Mouse (Mus musculus): Measurements from ENCODE around the gene Ust. TPM values are rescaled to one million over a fixed set of nuclear protein-coding genes. Genes with fewer than 3 reads are reported as not detected.
A peak's percentile ranks its signal among the peaks of the same experiment; 100 is the strongest.

Ust gene
- polyA plus RNA-seq, 1 experiment, result 6.9 TPM

GRCm38 (mm10) chr10:8228375-8228743 lies 290.3 kb downstream of the Ust start:
- H3K27me3 ChIP-seq (ENCODE audit: control insufficient read depth, insufficient read depth, insufficient read length), result no peaks in the 10 kb centered on the region
- TF ChIP-seq MAX (IDR thresholded peaks at IDR 0.05) (no peak), CTCF (IDR thresholded peaks at IDR 0.05; ENCODE audit: control insufficient read depth, insufficient read depth, insufficient read length) (no peak), USF1 (IDR thresholded peaks at IDR 0.05; ENCODE audit: low read depth) (no peak), CEBPB (IDR thresholded peaks at IDR 0.05; ENCODE audit: low read depth) (no peak), FOSL1 (IDR thresholded peaks at IDR 0.05; ENCODE audit: insufficient read depth, low read length, poor library complexity, severe bottlenecking) (no peak), MYOD1 (IDR thresholded peaks at IDR 0.05; ENCODE audit: control insufficient read depth, insufficient read length, low read depth) (no peak), MYOG (IDR thresholded peaks at IDR 0.05; ENCODE audit: control insufficient read depth, extremely low read depth, insufficient read length) (no peak)
- H3K79me3 ChIP-seq (ENCODE audit: low read depth), result no peaks in the 10 kb centered on the region
- no peaks in the 10 kb centered on the region for H3K79me2 ChIP-seq (ENCODE audit: control insufficient read depth, insufficient read depth)
- H3ac ChIP-seq (ENCODE audit: control insufficient read depth, insufficient read length, low read depth), result no peak overlapping the region
- H3K4me3 ChIP-seq (ENCODE audit: insufficient read depth, poor library complexity, severe bottlenecking), result no peak overlapping the region
- no peaks in the 10 kb centered on the region for H3K36me3 ChIP-seq (ENCODE audit: control insufficient read depth, insufficient read depth)

- Histone ChIP-seq H3K79me2 (ENCODE audit: control insufficient read depth, insufficient read depth) (no peaks in the 10 kb centered on the region), H3K4me3 (ENCODE audit: insufficient read depth, poor library complexity, severe bottlenecking) (no peak overlapping the region), H3K79me3 (ENCODE audit: low read depth) (no peaks in the 10 kb centered on the region), H3K36me3 (ENCODE audit: control insufficient read depth, insufficient read depth) (no peaks in the 10 kb centered on the region), H3ac (ENCODE audit: control insufficient read depth, insufficient read length, low read depth) (no peak overlapping the region), H3K27me3 (ENCODE audit: control insufficient read depth, insufficient read depth, insufficient read length) (no peaks in the 10 kb centered on the region)
- TF ChIP-seq CEBPB (IDR thresholded peaks at IDR 0.05; ENCODE audit: low read depth) (no peak), FOSL1 (IDR thresholded peaks at IDR 0.05; ENCODE audit: insufficient read depth, low read length, poor library complexity, severe bottlenecking) (no peak), USF1 (IDR thresholded peaks at IDR 0.05; ENCODE audit: low read depth) (no peak), MYOD1 (IDR thresholded peaks at IDR 0.05; ENCODE audit: control insufficient read depth, insufficient read length, low read depth) (no peak), CTCF (IDR thresholded peaks at IDR 0.05; ENCODE audit: control insufficient read depth, insufficient read depth, insufficient read length) (no peak), MYOG (IDR thresholded peaks at IDR 0.05; ENCODE audit: control insufficient read depth, extremely low read depth, insufficient read length) (no peak), MAX (IDR thresholded peaks at IDR 0.05) (no peak)
These were observed 290.8 kb downstream of the Ust start for GRCm38 (mm10) chr10:8227705-8228374.

- no peak overlapping the region for H3ac ChIP-seq (ENCODE audit: control insufficient read depth, insufficient read length, low read depth)
- H3K36me3 ChIP-seq (ENCODE audit: control insufficient read depth, insufficient read depth), result no peaks in the 10 kb centered on the region
- no peaks in the 10 kb centered on the region for H3K27me3 ChIP-seq (ENCODE audit: control insufficient read depth, insufficient read depth, insufficient read length)
- no peaks in the 10 kb centered on the region for H3K79me2 ChIP-seq (ENCODE audit: control insufficient read depth, insufficient read depth)
- no peaks in the 10 kb centered on the region for H3K79me3 ChIP-seq (ENCODE audit: low read depth)
- no peak for TF ChIP-seq MAX (IDR thresholded peaks at IDR 0.05)
- TF ChIP-seq CTCF (IDR thresholded peaks at IDR 0.05; ENCODE audit: control insufficient read depth, insufficient read depth, insufficient read length), result no peak
- no peak for TF ChIP-seq MYOG (IDR thresholded peaks at IDR 0.05; ENCODE audit: control insufficient read depth, extremely low read depth, insufficient read length)
- TF ChIP-seq CEBPB (IDR thresholded peaks at IDR 0.05; ENCODE audit: low read depth), result no peak
- TF ChIP-seq MYOD1 (IDR thresholded peaks at IDR 0.05; ENCODE audit: control insufficient read depth, insufficient read length, low read depth), result no peak
- TF ChIP-seq FOSL1 (IDR thresholded peaks at IDR 0.05; ENCODE audit: insufficient read depth, low read length, poor library complexity, severe bottlenecking), result no peak
- no peak for TF ChIP-seq USF1 (IDR thresholded peaks at IDR 0.05; ENCODE audit: low read depth)
- no peak overlapping the region for H3K4me3 ChIP-seq (ENCODE audit: insufficient read depth, poor library complexity, severe bottlenecking)
These were observed 292.0 kb downstream of the Ust start for GRCm38 (mm10) chr10:8226650-8227049.

GRCm38 (mm10) chr10:8224641-8225040 lies 294.0 kb downstream of the Ust start:
- no peak for TF ChIP-seq FOSL1 (IDR thresholded peaks at IDR 0.05; ENCODE audit: insufficient read depth, low read length, poor library complexity, severe bottlenecking)
- TF ChIP-seq USF1 (IDR thresholded peaks at IDR 0.05; ENCODE audit: low read depth), result no peak
- TF ChIP-seq MYOG (IDR thresholded peaks at IDR 0.05; ENCODE audit: control insufficient read depth, extremely low read depth, insufficient read length), result no peak
- TF ChIP-seq MAX (IDR thresholded peaks at IDR 0.05), result no peak
- no peak for TF ChIP-seq CEBPB (IDR thresholded peaks at IDR 0.05; ENCODE audit: low read depth)
- TF ChIP-seq CTCF (IDR thresholded peaks at IDR 0.05; ENCODE audit: control insufficient read depth, insufficient read depth, insufficient read length), result no peak
- TF ChIP-seq MYOD1 (IDR thresholded peaks at IDR 0.05; ENCODE audit: control insufficient read depth, insufficient read length, low read depth), result no peak
- H3K79me2 ChIP-seq (ENCODE audit: control insufficient read depth, insufficient read depth), result no peaks in the 10 kb centered on the region
- H3K27me3 ChIP-seq (ENCODE audit: control insufficient read depth, insufficient read depth, insufficient read length), result no peaks in the 10 kb centered on the region
- no peak overlapping the region for H3ac ChIP-seq (ENCODE audit: control insufficient read depth, insufficient read length, low read depth)
- H3K4me3 ChIP-seq (ENCODE audit: insufficient read depth, poor library complexity, severe bottlenecking), result no peak overlapping the region
- no peaks in the 10 kb centered on the region for H3K36me3 ChIP-seq (ENCODE audit: control insufficient read depth, insufficient read depth)
- no peaks in the 10 kb centered on the region for H3K79me3 ChIP-seq (ENCODE audit: low read depth)

GRCm38 (mm10) chr10:8224046-8224445 lies 294.6 kb downstream of the Ust start:
- Histone ChIP-seq H3ac (ENCODE audit: control insufficient read depth, insufficient read length, low read depth) (no peak overlapping the region), H3K36me3 (ENCODE audit: control insufficient read depth, insufficient read depth) (no peaks in the 10 kb centered on the region), H3K79me3 (ENCODE audit: low read depth) (no peaks in the 10 kb centered on the region), H3K79me2 (ENCODE audit: control insufficient read depth, insufficient read depth) (no peaks in the 10 kb centered on the region), H3K27me3 (ENCODE audit: control insufficient read depth, insufficient read depth, insufficient read length) (no peaks in the 10 kb centered on the region), H3K4me3 (ENCODE audit: insufficient read depth, poor library complexity, severe bottlenecking) (no peak overlapping the region)
- TF ChIP-seq MYOD1 (IDR thresholded peaks at IDR 0.05; ENCODE audit: control insufficient read depth, insufficient read length, low read depth) (peak; percentile 57), CTCF (IDR thresholded peaks at IDR 0.05; ENCODE audit: control insufficient read depth, insufficient read depth, insufficient read length) (no peak)

- Histone ChIP-seq H3ac (ENCODE audit: control insufficient read depth, insufficient read length, low read depth) (no peak overlapping the region), H3K27me3 (ENCODE audit: control insufficient read depth, insufficient read depth, insufficient read length) (no peaks in the 10 kb centered on the region), H3K79me3 (ENCODE audit: low read depth) (no peaks in the 10 kb centered on the region), H3K4me3 (ENCODE audit: insufficient read depth, poor library complexity, severe bottlenecking) (no peak overlapping the region), H3K36me3 (ENCODE audit: control insufficient read depth, insufficient read depth) (no peaks in the 10 kb centered on the region), H3K79me2 (ENCODE audit: control insufficient read depth, insufficient read depth) (no peaks in the 10 kb centered on the region)
- no peak for TF ChIP-seq CEBPB (IDR thresholded peaks at IDR 0.05; ENCODE audit: low read depth)
- no peak for TF ChIP-seq MAX (IDR thresholded peaks at IDR 0.05)
- no peak for TF ChIP-seq CTCF (IDR thresholded peaks at IDR 0.05; ENCODE audit: control insufficient read depth, insufficient read depth, insufficient read length)
- TF ChIP-seq MYOG (IDR thresholded peaks at IDR 0.05; ENCODE audit: control insufficient read depth, extremely low read depth, insufficient read length), result no peak
- TF ChIP-seq FOSL1 (IDR thresholded peaks at IDR 0.05; ENCODE audit: insufficient read depth, low read length, poor library complexity, severe bottlenecking), result no peak
- TF ChIP-seq USF1 (IDR thresholded peaks at IDR 0.05; ENCODE audit: low read depth), result no peak
- TF ChIP-seq MYOD1 (IDR thresholded peaks at IDR 0.05; ENCODE audit: control insufficient read depth, insufficient read length, low read depth), result no peak
These were observed 301.7 kb downstream of the Ust start for GRCm38 (mm10) chr10:8216946-8217345.
